Mouse (Mus musculus) embryonic facial prominence, embryonic 14.5 days (tissue): ENCODE data around the gene Art4. TPM values are rescaled to one million over a fixed set of nuclear protein-coding genes. Genes with fewer than 3 reads are reported as not detected.

ENCODE experiments used
- ATAC-seq: fragments of 200-750 bp; cut with Nextera tagmentation; 2 replicates; pipeline ENCODE4 v1.8.0; 2017; ENCODE audit warnings: low read depth, moderate number of reproducible peaks, moderate TSS enrichment
- DNase-seq: peaks from one replicate; pipeline ENCODE4 v3.0.0-alpha.2; 2015; ENCODE audit warnings: low spot score
- H3K27ac ChIP-seq: fragments of 300-500 bp; sonication (generic); replicated peaks from 2 replicates; pipeline ENCODE4 v1.5.1; 2014; ENCODE audit warnings: low read depth, mild to moderate bottlenecking, low read length, moderate library complexity
- H3K27me3 ChIP-seq: fragments of 300-500 bp; sonication (generic); replicated peaks from 2 replicates; pipeline ENCODE4 v1.6.1; 2014; ENCODE audit warnings: low read length; ENCODE audit not compliant: control insufficient read depth, insufficient read depth
- H3K36me3 ChIP-seq: fragments of 300-500 bp; sonication (generic); 2 replicates; pipeline ENCODE4 v1.6.1; 2014; ENCODE audit warnings: low read length, mixed read lengths; ENCODE audit not compliant: control insufficient read depth, insufficient read depth
- H3K4me1 ChIP-seq: fragments of 300-500 bp; sonication (generic); 2 replicates; pipeline ENCODE4 v1.6.1; 2014; ENCODE audit warnings: antibody characterized with exemption, low read length; ENCODE audit not compliant: control insufficient read depth, insufficient read depth
- H3K4me2 ChIP-seq: fragments of 300-500 bp; sonication (generic); 2 replicates; pipeline ENCODE4 v1.6.1; 2014; ENCODE audit warnings: low read depth, mild to moderate bottlenecking, low read length, moderate library complexity, mixed read lengths
- H3K4me3 ChIP-seq: fragments of 300-500 bp; sonication (generic); 2 replicates; pipeline ENCODE4 v1.5.1; 2014; ENCODE audit warnings: low read depth, mild to moderate bottlenecking, low read length
- H3K9ac ChIP-seq: fragments of 300-500 bp; sonication (generic); 2 replicates; pipeline ENCODE4 v1.6.1; 2014; ENCODE audit warnings: low read depth, mild to moderate bottlenecking, low read length, moderate library complexity, mixed read lengths
- H3K9me3 ChIP-seq: fragments of 300-500 bp; sonication (generic); 2 replicates; pipeline ENCODE4 v1.6.1; 2016; ENCODE audit warnings: low read length; ENCODE audit not compliant: control insufficient read depth
- WGBS: fragments of 180-500 bp; shearing (Covaris S2); extraction: QIAGEN DNeasy Blood & Tissue Kit; methylation state at CpG from one replicate; pipeline ENCODE4 v1.1.7; 2014; 5-methylcytosine and 5-hydroxymethylcytosine counted together
- polyA plus RNA-seq: library from polyadenylated mRNA; unstranded; fragments of >200 nt; fragmentation: Nextera tagmentation; extraction: Ambion mirVana; gene quantifications from 2 replicates; pipeline ENCODE4 v1.2.1, GENCODE M21; 2014

Gene Art4
- polyA plus RNA-seq, 1 experiment from 2014 or later, result 2.7 TPM

- Histone ChIP-seq H3K9ac (no peak overlapping the region), H3K36me3 (peaks cover 59% of the 10 kb centered on the region), H3K9me3 (no peaks in the 10 kb centered on the region), H3K4me1 (peaks cover 12% of the 10 kb centered on the region; the same call in 1 of the 2 replicates), H3K4me3 (no peak overlapping the region), H3K4me2 (no peak overlapping the region), H3K27ac (no peak overlapping the region), H3K27me3 (no peaks in the 10 kb centered on the region)
- no peak for DNase-seq
- no peak for ATAC-seq
- WGBS, result 48% methylated on average over 4 of the region's 4 CpGs
These were observed 44.4 kb downstream of the Art4 start for GRCm38 (mm10) chr6:136813117-136813516.

GRCm38 (mm10) chr6:136811196-136811595, 46.3 kb downstream of the Art4 start:
- peaks cover 40% of the 10 kb centered on the region for H3K36me3 ChIP-seq
- 85% methylated on average over 10 of the region's 10 CpGs for WGBS
- no peak for ATAC-seq

GRCm38 (mm10) chr6:136809673-136810072, 47.9 kb downstream of the Art4 start:
- ATAC-seq (no peak), DNase-seq (no peak)
- Histone ChIP-seq H3K36me3 (peaks cover 27% of the 10 kb centered on the region), H3K27me3 (no peaks in the 10 kb centered on the region), H3K9me3 (no peaks in the 10 kb centered on the region), H3K9ac (peak overlapping the region; percentile 73; the same call in 1 of the 2 replicates), H3K4me2 (peak overlapping the region; percentile 95), H3K27ac (no peak overlapping the region), H3K4me1 (peaks cover 16% of the 10 kb centered on the region), H3K4me3 (peak overlapping the region; percentile 78)
- 62% methylated on average over 13 of the region's 13 CpGs for WGBS

More at GRCm38 (mm10) chr6:136811196-136811595, 46.3 kb downstream of the Art4 start:
- DNase-seq, result no peak
- H3K4me1 ChIP-seq, result peaks cover 12% of the 10 kb centered on the region; the same call in 1 of the 2 replicates
- H3K27me3 ChIP-seq, result no peaks in the 10 kb centered on the region
- no peak overlapping the region for H3K27ac ChIP-seq
- H3K4me3 ChIP-seq, result no peak overlapping the region
- H3K9me3 ChIP-seq, result no peaks in the 10 kb centered on the region
- H3K9ac ChIP-seq, result no peak overlapping the region
- H3K4me2 ChIP-seq, result no peak overlapping the region

- Histone ChIP-seq H3K4me3 (peak overlapping the region; percentile 78), H3K27ac (no peak overlapping the region), H3K36me3 (peaks cover 21% of the 10 kb centered on the region), H3K4me1 (peaks cover 16% of the 10 kb centered on the region), H3K4me2 (peak overlapping the region; percentile 95), H3K9me3 (no peaks in the 10 kb centered on the region), H3K9ac (peak overlapping the region; percentile 73), H3K27me3 (no peaks in the 10 kb centered on the region)
- DNase-seq (peak; percentile 72), ATAC-seq (no peak)
- 28% methylated on average over 14 of the region's 14 CpGs for WGBS
These were observed 48.5 kb downstream of the Art4 start for GRCm38 (mm10) chr6:136809077-136809476.

GRCm38 (mm10) chr6:136808631-136809046, 48.9 kb downstream of the Art4 start:
- 0 out of 2 replicates have a peak overlapping the region, but pooled peaks have one; percentile 12 for H3K27ac ChIP-seq
- peak overlapping the region; percentile 78 for H3K4me3 ChIP-seq
- H3K27me3 ChIP-seq, result no peaks in the 10 kb centered on the region
- under 1% methylated on average over 26 of the region's 28 CpGs for WGBS
- H3K9ac ChIP-seq, result peak overlapping the region; percentile 73
- H3K36me3 ChIP-seq, result peaks cover 17% of the 10 kb centered on the region
- DNase-seq (no peak), ATAC-seq (0 out of 2 replicates have a peak, but pooled peaks have one; percentile 6)
- H3K4me2 ChIP-seq, result peak overlapping the region; percentile 95
- H3K9me3 ChIP-seq, result no peaks in the 10 kb centered on the region
- H3K4me1 ChIP-seq, result peaks cover 17% of the 10 kb centered on the region

- ATAC-seq, result peak; percentile 87
These were observed 49.5 kb downstream of the Art4 start, which contains the start of gene H2afj for GRCm38 (mm10) chr6:136808014-136808417. Gene H2afj, plus strand, starts transcription at chr6:136808244.

GRCm38 (mm10) chr6:136807395-136808013, 50.0 kb downstream of the Art4 start:
- WGBS, result 31% methylated on average over 18 of the region's 18 CpGs
- H3K27ac ChIP-seq, result peak overlapping the region; percentile 74
- peak overlapping the region; percentile 95 for H3K4me2 ChIP-seq
- H3K27me3 ChIP-seq, result no peaks in the 10 kb centered on the region
- H3K36me3 ChIP-seq, result peaks cover 7% of the 10 kb centered on the region
- peaks cover 26% of the 10 kb centered on the region for H3K4me1 ChIP-seq
- DNase-seq (no peak), ATAC-seq (no peak)
- H3K4me3 ChIP-seq, result peak overlapping the region; percentile 78
- H3K9me3 ChIP-seq, result no peaks in the 10 kb centered on the region
- H3K9ac ChIP-seq, result peak overlapping the region; percentile 53

More at GRCm38 (mm10) chr6:136808014-136808417, 49.5 kb downstream of the Art4 start, which contains the start of gene H2afj:
- peak; percentile 97 for DNase-seq
- peak within 1 kb of the TSS; percentile 74 for H3K27ac ChIP-seq
- no peaks in the 10 kb centered on the region for H3K9me3 ChIP-seq
- peak within 1 kb of the TSS; percentile 73 for H3K9ac ChIP-seq
- peak within 1 kb of the TSS; percentile 78 for H3K4me3 ChIP-seq
- H3K27me3 ChIP-seq, result no peaks in the 10 kb centered on the region
- WGBS, result 0% methylated on average over 12 of the region's 34 CpGs
- H3K4me2 ChIP-seq, result peak within 1 kb of the TSS; percentile 95
- H3K4me1 ChIP-seq, result peaks cover 23% of the 10 kb centered on the region
- peaks cover 12% of the 10 kb centered on the region for H3K36me3 ChIP-seq

- H3K9me3 ChIP-seq, result no peaks in the 10 kb centered on the region
- H3K9ac ChIP-seq, result no peak overlapping the region
- H3K27ac ChIP-seq, result peak overlapping the region; percentile 18; the same call in 1 of the 2 replicates
- no peaks in the 10 kb centered on the region for H3K27me3 ChIP-seq
- H3K4me3 ChIP-seq, result peak overlapping the region; percentile 78; the same call in 1 of the 2 replicates
- DNase-seq (no peak), ATAC-seq (no peak)
- peak overlapping the region; percentile 95; the same call in 1 of the 2 replicates for H3K4me2 ChIP-seq
- H3K4me1 ChIP-seq, result peaks cover 26% of the 10 kb centered on the region
- 62% methylated on average over 5 of the region's 5 CpGs for WGBS
- H3K36me3 ChIP-seq, result no peaks in the 10 kb centered on the region
These were observed 50.7 kb downstream of the Art4 start for GRCm38 (mm10) chr6:136806819-136807218.
